Mouse (Mus musculus) granulocyte monocyte progenitor cell, adult 5-6 weeks (primary cell): ENCODE results near the gene Rtkn2. TPM values are rescaled to one million over a fixed set of nuclear protein-coding genes. Genes with fewer than 3 reads are reported as not detected.

ENCODE experiments used
- ATAC-seq: replicated peaks from 2 replicates; pipeline ENCODE4 v1.8.0; 2016; ENCODE audit warnings: mild to moderate bottlenecking, moderate TSS enrichment, inconsistent platforms; ENCODE audit not compliant: poor library complexity, severe bottlenecking
- total RNA-seq, 2 experiments: library from RNA; stranded (forward) in 1 of 2; stranded (reverse) in 1 of 2; fragments of 200-712, 200-1000 nt in 1 of 2; fragments of >200 nt in 1 of 2; fragmentation: Nextera tagmentation in 1 of 2; gene quantifications; 2 replicates each; pipeline ENCODE4 v1.2.3; 2014 to 2017

The Rtkn2 gene
- total RNA-seq, 2 experiments from 2014 or later, result 6.6 to 9.6 TPM

- no peak for ATAC-seq
These were observed 57.1 kb downstream of the Rtkn2 start for GRCm38 (mm10) chr10:68036368-68036980.

DNA sequence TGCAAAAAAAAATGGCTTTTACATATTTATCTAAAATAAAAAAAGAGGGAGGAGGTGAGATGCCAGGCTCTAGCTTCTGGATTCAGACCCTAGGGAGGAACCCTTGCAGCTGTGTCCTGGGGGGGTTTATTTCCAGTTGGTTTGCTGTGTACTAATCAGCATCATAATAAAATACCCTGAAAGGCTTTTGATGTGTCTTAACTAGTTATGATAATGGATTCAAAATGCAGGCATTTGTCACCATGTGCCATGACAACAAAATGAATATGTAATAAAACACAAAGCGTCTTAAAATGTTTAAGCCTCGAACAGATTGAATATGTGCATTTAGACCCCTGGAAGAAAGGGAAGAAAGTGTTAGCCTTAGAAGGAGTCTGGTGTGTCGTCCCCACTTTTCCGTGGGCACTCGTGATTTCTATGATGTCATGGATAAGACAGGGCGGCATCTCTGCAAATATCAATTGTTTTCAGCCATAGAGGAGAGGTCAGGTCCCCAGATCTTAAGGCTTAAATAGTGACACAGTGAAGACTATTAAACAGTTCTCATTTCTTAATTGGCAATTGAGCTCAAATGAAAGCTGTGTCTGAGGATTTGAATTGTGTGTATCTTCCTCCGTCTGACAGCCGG is 59.7 kb downstream of the Rtkn2 start:
- ATAC-seq, result no peak

- ATAC-seq, result no peak
These were observed 60.4 kb downstream of the Rtkn2 start for GRCm38 (mm10) chr10:68039641-68040205.

GRCm38 (mm10) chr10:68040394-68040793 is 61.0 kb downstream of the Rtkn2 start:
- ATAC-seq, result no peak

DNA sequence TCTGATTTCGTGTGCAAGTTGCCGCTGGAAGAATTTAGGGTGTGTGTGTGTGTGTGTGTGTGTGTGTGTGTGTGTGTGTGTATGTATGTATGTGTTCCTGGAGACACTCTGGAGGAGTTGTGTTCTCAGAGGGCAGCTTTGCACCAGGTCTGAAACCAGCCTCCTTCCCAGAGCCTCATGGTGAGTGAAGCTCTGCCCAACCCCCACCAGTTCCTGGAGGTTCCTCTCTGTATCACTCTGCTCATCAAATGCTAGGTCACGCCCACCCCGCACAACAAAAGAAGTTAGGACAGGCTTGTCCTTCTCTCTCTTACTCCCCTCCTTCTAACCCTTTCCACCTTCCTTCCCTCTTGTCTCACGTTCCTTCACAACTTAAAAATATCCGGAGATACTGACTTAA is 64.6 kb downstream of the Rtkn2 start:
- no peak for ATAC-seq

DNA sequence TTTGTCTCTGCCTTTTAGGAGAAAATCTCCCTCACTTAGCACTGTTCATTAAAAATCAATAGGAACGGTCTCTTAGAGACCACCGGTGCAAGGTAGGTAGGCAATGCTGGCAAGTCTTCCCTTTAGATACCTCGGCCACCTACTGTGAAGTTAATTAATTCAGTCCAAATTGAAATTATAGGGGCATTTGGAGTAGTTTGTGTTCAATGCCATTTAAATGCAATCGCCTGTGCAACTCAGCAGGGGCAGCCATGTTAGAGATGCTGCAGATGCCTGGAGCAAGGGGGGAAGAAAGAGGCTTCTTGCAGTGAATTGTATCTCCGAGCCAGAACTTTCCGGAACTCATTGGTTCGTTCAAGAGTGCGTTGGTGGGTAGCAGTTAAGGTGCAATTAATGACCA is 65.5 kb downstream of the Rtkn2 start:
- no peak for ATAC-seq

- no peak for ATAC-seq
These were observed 69.4 kb downstream of the Rtkn2 start for GRCm38 (mm10) chr10:68048641-68049305.

DNA sequence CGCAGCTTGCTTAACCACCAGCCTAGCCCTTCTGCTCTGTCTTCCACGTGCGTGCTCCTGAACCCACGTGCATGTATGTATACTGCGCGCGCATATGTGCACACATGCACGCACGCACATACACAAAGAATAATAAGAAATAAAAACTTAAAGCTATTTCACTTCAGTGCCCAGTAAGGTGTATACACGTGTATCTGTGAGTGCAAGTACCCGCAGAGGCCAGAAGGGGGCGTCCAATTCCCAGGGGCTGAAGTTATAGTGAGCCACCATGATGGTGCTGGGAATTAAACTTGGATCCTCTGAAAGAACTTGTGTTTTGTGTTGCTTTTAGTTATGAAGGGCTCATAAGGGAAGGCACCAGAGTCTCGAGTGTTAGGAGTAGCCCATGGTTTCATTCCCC is 71.5 kb downstream of the Rtkn2 start:
- ATAC-seq, result no peak

DNA sequence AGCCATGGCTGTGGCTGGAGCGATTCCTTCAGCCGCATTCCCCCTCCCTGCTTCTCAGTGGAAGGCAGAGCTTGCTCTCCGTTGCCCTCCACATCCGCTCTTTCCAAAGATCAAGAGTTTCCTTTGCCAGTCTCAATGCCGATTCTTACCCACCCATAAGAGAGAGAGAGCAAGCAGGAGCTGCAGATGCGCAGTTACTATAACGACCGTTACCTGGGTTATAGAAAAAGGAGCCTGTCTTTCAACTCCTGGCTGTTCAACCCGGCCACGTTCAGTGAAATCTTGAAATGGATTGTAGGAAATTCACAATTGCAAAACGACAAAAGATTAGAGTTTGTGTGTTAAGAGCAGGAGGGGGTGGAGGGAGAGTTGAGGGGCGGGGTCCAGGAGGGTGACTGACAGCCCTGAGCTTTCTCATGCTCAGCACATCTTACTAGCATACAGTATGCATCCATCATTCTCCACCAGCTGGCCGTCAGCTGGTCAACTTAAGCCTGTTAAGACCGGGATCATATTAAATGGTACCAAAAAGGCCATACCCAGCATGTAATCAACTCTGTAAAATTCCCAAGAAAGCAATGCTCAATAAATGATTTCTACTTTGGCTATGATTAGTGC is 72.1 kb downstream of the Rtkn2 start:
- no peak for ATAC-seq

DNA sequence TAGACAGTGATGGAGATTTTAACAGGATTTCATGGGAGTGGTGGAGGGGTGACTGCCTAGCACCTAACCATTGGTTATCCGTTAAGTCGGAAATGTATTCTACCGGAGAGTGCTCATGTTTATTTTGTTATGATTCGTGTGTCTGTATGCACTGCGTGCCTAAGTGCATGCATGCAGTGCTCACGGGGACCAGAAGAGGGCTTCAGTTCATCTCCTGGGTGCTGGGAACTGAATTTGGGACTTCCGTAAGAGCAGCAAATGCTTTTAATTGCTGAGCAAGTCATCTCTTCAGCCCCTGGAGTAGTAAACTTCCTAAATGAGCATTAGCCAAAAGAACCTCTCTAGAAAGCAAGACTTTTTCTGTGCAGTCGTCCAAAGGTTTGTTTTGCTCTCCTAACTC is 72.9 kb downstream of the Rtkn2 start:
- ATAC-seq, result no peak

GRCm38 (mm10) chr10:68054131-68054530 is 74.8 kb downstream of the Rtkn2 start:
- ATAC-seq, result no peak

DNA sequence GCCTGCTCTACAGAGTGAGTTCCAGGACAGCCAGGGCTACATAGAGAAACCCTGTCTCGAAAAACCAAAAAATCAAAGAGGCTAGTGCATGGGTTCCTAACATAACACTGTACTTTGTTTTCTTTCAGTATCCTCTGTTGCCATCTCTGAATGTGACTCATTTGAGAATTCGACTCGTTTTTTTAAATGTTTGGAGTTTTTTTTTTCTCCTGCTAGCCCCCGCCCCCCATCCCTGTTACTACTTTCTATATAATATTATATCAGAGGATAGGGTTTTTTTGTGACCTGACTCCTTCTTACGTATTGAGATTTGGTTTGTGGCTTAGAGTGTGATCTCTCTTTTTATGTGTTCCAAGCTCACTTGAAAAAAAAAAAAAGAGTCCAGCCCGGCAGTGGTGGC is 75.3 kb downstream of the Rtkn2 start:
- ATAC-seq, result no peak

DNA sequence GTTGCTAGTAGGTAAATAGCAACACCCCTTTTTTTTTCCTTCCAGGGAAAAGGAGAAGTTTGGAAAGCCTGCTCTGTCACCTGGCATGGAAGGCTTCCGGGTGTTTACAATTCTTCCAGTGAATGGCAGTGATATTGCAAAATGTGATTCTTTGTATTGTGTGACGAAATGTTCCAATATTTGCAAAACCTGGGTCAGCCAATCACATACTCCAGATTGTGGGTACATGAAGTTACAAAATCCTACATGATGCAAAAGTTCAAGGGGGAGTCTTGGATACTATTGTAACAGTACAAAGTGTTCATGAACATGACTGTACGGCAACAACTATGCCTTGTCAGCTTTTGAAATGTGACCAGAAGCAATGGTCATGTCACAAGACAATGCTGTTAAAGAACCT is 78.5 kb downstream of the Rtkn2 start:
- peak; percentile 97 for ATAC-seq

DNA sequence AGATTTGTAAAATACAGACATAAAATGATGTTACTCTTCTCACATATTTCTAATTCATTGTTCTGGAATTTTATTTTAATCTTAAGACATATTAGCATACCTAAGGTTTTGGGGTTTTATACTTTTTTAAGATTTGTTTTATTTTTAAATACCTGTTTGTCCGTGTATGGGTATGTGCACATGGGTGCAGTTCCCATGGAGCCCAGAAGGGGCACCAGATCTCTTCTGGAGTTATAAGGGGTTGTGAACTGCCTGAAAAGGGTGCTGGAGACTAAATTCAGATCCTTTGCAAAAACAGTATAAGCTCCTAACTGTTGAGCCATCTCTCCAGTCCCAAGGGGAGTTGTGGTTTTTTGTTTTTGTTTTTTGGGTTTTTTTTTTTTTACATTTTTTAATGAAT is 79.0 kb downstream of the Rtkn2 start:
- ATAC-seq, result no peak

DNA sequence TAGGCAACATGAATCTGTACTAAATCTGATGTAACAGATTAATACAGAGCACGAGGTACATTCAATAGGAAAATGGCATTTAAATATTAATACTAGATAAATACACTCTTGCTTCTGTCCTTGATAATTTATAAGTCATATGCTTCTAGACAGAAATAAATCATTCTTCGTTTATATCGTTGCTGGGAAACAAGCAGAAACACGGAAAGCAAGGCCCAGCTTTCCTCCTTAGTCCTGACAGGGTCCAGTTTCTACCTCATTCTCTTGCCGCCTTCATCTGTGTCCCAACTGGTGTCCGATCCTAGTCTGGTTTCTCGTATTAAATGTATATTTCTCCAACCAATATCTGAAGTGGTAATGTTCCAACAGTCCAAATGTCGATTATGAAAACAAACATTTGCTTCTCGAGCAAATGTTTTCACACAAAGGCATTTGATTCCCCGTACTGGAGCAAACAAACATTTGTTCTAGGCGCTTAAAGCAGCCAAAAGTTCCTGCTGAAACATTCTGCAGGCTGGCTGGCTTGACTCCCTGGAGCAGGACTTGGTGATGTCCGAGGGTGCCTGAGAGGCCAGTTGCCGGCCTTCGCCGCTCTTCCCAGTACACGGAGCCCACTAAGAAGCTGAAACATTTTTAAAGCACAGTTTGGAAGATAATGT is 81.3 kb downstream of the Rtkn2 start:
- ATAC-seq, result no peak

GRCm38 (mm10) chr10:68061249-68061615 is 81.9 kb downstream of the Rtkn2 start:
- no peak for ATAC-seq

GRCm38 (mm10) chr10:68063806-68064545 is 84.6 kb downstream of the Rtkn2 start:
- no peak for ATAC-seq

DNA sequence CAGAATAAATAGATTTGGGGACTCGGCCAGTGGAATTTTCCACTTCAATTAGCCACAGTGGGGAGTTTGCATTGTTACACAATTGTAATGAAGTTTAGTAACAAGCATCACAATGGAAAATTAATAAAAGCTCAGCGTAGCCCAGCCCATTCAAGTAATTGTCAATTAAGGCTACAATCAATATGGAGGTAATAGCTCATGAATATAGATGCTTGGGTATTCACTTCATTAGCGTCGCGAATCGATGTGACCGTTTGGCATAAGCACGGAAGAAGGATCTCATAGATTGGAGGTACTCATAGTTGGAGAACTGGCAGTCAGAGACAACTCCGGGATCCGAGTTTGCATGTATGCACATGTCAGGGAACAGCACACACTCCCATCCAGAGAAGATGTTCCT is 85.2 kb downstream of the Rtkn2 start:
- no peak for ATAC-seq

- ATAC-seq, result no peak
These were observed 86.8 kb downstream of the Rtkn2 start for GRCm38 (mm10) chr10:68066173-68066572.

DNA sequence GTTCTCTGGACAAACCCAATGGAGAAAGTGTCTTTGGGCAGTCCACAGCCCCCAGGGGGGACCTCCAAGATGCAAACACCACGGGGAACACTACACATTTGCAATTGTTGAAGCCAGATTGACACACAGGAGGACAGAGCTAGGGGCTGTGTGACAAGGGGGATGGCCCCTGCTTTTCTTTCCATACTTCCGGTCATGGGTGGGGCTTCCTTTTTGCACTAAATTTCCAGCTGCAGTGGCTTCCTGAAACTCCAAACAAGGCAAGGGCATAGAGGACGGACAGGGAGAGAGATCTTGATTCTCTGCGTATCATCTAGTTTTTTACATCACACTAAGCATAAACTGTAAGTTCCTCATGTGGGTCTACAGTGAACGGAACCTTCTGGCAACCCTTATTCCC is 88.6 kb downstream of the Rtkn2 start:
- ATAC-seq, result no peak
